Mouse (Mus musculus): ENCODE measurements around the gene Ing2.

DNA sequence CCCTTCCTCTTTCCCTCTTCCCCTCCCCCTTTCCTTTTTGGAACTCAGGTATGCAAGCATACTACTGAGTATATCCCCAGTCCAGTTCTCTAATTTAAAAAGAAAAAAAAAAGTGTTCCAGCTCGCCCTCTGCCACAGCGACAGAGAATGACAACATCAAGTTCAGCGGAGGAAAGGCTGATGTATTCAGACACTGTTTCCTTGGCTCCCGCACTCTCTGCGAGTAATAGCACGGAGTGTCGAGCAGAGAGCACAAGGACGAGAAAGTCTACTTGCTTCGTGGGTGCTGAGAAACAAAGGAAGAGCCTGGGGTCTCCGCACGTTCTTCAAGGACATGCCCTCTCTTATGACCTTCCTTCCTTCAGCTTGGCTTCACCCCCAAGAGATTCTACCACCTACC lies 43.3 kb upstream of the Ing2 start:
- TF ChIP-seq CTCF (IDR thresholded peaks at IDR 0.05; ENCODE audit: insufficient read depth, low read depth, low read length) = no peak
- TF ChIP-seq POLR2A (IDR thresholded peaks at IDR 0.05; ENCODE audit: insufficient read depth, low read depth, low read length) = no peak
